Mouse (Mus musculus): ENCODE measurements around the gene Fus.

DNA sequence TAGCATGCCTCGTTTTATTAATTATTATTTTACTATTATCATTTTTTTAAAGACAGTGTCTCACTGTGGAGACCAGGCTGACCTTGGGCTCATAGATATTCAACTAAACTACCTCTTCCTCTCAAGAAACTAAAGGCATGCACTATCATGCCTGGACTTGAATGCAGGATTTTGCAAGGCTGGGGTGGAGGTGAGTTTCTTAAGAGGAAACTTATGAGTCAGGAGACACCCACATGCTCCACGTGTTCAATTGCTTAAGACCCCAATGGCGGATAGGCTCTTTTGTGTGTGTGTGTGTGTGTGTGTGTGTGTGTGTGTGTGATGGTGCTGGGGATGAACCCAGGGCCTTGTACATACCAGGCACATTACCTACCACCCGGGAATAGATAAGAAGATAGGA, 58.1 kb downstream of the Fus start:
- TF ChIP-seq CTCF (IDR thresholded peaks at IDR 0.05; ENCODE audit: extremely low read depth, insufficient read depth, low read length), result no peak
- no peak for TF ChIP-seq POLR2A (IDR thresholded peaks at IDR 0.05; ENCODE audit: extremely low read depth, insufficient read depth, low read length)

All from cortical plate, adult 2 months (tissue).